Mouse (Mus musculus) left cerebral cortex, adult 8-10 months (tissue): Measurements from ENCODE around the gene Tomm20. TPM values are rescaled to one million over a fixed set of nuclear protein-coding genes. Genes with fewer than 3 reads are reported as not detected.
"Not testable (repeated sequence)": the region's sequence is repeated elsewhere in the genome, so short reads cannot be mapped to it uniquely, and the experiment has no call there.

Experiments used
- DNase-seq, 2 experiments: peaks; one replicate each; pipeline ENCODE4 v3.0.0; 2022; ENCODE audit warnings: low spot score in 2 of 2
- total RNA-seq, 4 experiments: library from RNA; stranded (reverse); gene quantifications; 2 replicates each; pipeline ENCODE4 v1.2.4; 2022

Gene Tomm20
- 100 to 1,000 TPM; 212 to 221 (median 217) TPM for total RNA-seq

GRCm38 (mm10) chr8:126945730-126946163 lies at the start of gene Tomm20:
Gene Tomm20, minus strand, starts transcription at chr8:126945844.
- DNase-seq = peak; percentile 94 to 96

GRCm38 (mm10) chr8:126994506-126994905 lies 48.9 kb upstream of the Tomm20 start:
- no peak for DNase-seq

- DNase-seq = no peak
Measured at GRCm38 (mm10) chr8:126989363-126990153, 43.9 kb upstream of the Tomm20 start.

- DNase-seq = no peak
Measured at GRCm38 (mm10) chr8:126988346-126989006, 42.8 kb upstream of the Tomm20 start.

GRCm38 (mm10) chr8:126986495-126986894 lies 40.9 kb upstream of the Tomm20 start:
- DNase-seq = peak; percentile 60

- DNase-seq = no peak
Measured at GRCm38 (mm10) chr8:126980046-126980445, 34.4 kb upstream of the Tomm20 start.

- no peak for DNase-seq
Measured at GRCm38 (mm10) chr8:126979091-126979920, 33.7 kb upstream of the Tomm20 start.

GRCm38 (mm10) chr8:126978535-126978934 lies 32.9 kb upstream of the Tomm20 start:
- DNase-seq = not testable (repeated sequence)

GRCm38 (mm10) chr8:126978028-126978427 lies 32.4 kb upstream of the Tomm20 start:
- DNase-seq = no peak

- no peak for DNase-seq
Measured at GRCm38 (mm10) chr8:126976608-126977348, 31.1 kb upstream of the Tomm20 start.

- DNase-seq = no peak
Measured at GRCm38 (mm10) chr8:126975706-126976105, 30.1 kb upstream of the Tomm20 start.

- DNase-seq = no peak
Measured at GRCm38 (mm10) chr8:126974511-126974910, 28.9 kb upstream of the Tomm20 start.

- DNase-seq = no peak
Measured at GRCm38 (mm10) chr8:126973686-126974265, 28.1 kb upstream of the Tomm20 start.

- no peak for DNase-seq
Measured at GRCm38 (mm10) chr8:126972649-126973048, 27.0 kb upstream of the Tomm20 start.

- no peak for DNase-seq
Measured at GRCm38 (mm10) chr8:126972102-126972501, 26.5 kb upstream of the Tomm20 start.

- DNase-seq = no peak
Measured at GRCm38 (mm10) chr8:126971314-126971664, 25.6 kb upstream of the Tomm20 start.

GRCm38 (mm10) chr8:126970579-126971313 lies 25.1 kb upstream of the Tomm20 start, which contains the start of gene Rbm34:
Gene Rbm34, minus strand, starts transcription at chr8:126971071.
- peak; percentile 86 to 93 for DNase-seq

- DNase-seq = no peak
Measured at GRCm38 (mm10) chr8:126969546-126969945, 23.9 kb upstream of the Tomm20 start.

- DNase-seq = no peak
Measured at GRCm38 (mm10) chr8:126968107-126968506, 22.5 kb upstream of the Tomm20 start.

GRCm38 (mm10) chr8:126965246-126965645 lies 19.6 kb upstream of the Tomm20 start:
- no peak for DNase-seq
